Mouse (Mus musculus): ENCODE results near the gene Fam160b1.

The Fam160b1 gene

DNA sequence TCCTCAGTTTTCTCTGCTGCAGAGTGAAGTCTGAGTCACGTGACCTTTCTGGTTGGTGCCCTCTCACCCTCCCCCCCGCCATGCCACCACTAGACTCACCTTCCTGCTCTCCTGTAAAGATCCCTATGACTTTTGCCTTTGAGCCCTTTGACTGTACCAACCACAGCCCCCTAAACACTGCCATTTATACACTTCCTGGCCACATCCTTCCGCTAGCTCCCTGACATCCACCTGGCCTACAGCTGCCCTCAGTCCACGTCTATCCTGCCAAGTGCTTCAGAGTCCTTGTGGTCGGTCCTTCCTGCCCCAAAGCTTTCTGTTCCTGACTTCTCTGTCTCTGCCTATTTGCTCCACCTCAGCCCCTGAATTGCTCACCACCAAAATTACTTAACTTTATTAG, 16.6 kb upstream of the Fam160b1 start:
- DNase-seq (ENCODE audit: low spot score in 2 of 2) = no peak

GRCm38 (mm10) chr19:57344678-57345077, 15.8 kb upstream of the Fam160b1 start:
- no peak for DNase-seq (ENCODE audit: low spot score in 2 of 2)

DNA sequence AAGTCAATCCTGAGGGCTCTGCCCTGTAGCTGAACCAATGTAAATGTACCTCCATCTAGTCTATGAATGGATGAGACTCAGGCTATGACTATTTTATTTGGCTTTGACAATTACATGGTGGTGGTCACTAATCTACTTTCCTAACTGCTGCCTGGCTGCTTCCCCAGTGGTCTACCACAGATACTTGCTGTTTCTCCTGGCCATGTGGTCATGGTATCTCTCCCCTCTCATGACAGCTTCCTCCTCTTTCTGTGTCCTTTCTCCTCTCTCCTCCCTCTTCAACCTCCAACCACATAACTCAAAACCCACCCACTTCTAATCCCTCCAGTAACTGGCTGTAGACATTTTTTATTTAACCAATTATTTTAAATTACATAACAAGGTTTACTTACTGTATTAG, 11.4 kb upstream of the Fam160b1 start:
- DNase-seq (ENCODE audit: low spot score in 2 of 2) = no peak

DNA sequence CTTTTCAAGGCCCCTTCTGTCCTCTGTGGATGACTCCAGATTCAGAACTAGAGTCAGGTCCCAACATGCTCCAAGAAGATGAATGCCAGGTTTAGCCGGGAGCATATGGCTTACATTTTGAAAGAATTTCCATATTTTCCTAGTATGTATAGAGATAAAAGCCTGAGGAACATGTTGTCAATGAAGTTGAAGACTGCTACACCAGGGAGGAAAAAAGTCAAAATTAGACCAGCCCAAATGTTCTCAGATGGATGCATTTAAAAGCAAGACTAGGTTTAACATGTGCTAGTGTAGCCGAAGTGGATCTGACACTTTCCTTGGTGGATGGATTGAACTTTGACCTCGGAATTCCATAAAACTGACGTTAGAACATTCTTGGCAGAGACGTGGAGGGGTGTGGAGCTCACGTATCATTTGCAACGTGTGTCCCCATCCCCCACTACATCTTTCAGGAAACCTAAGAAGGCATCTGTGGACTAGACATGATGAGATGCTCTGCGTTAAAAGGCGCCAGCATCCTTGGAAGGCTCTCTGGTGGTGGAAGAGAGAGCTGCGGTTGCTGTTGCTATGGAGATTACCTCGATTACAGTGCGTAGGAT, 8.0 kb upstream of the Fam160b1 start:
- DNase-seq (ENCODE audit: low spot score in 2 of 2) = no peak

DNA sequence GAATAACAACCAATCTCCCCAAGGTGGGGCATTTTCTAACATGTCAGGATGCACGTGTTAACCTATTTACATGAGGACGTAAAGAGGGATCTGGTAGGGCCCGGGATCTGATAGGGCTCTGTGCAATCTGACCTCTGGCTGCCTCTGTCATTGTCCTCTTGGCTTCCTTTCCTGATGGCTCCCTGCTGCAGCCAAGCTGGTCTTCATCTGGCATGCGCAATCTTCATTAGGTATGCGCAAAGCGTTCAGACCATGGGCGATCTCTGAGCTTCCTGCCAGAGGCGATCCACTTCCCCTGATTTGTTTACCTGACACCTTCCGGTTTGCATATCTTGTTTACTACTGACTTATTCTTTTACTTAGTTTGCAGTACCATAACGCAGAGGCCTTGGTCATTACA, 7.3 kb upstream of the Fam160b1 start:
- DNase-seq (ENCODE audit: low spot score in 2 of 2) = no peak

GRCm38 (mm10) chr19:57354050-57354449, 6.4 kb upstream of the Fam160b1 start:
- no peak for DNase-seq (ENCODE audit: low spot score in 2 of 2)

DNA sequence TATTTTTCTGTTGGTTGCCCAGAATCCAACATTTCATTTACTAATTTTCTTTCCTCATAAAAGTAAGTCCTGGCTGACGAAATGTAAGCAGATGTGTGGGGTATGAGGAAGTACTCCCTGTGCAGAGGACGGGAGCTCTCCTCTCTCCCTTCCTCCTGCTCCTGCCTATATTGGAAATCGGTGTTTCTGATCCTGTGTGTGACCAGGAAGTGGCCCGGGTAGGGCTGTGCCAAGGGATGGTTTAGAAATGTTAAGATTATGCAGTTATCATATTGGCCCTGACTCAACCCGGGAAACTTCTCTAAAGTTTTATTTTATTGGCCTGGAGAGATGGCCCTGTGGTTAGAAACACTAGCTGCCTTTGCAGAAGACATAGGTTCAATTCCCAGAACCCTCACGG, 5.8 kb upstream of the Fam160b1 start:
- DNase-seq (ENCODE audit: low spot score in 2 of 2) = no peak

- DNase-seq (ENCODE audit: low spot score in 2 of 2) = peak in 1 of 2 experiments; percentile 32
Measured at GRCm38 (mm10) chr19:57355451-57356251, 4.8 kb upstream of the Fam160b1 start.

DNA sequence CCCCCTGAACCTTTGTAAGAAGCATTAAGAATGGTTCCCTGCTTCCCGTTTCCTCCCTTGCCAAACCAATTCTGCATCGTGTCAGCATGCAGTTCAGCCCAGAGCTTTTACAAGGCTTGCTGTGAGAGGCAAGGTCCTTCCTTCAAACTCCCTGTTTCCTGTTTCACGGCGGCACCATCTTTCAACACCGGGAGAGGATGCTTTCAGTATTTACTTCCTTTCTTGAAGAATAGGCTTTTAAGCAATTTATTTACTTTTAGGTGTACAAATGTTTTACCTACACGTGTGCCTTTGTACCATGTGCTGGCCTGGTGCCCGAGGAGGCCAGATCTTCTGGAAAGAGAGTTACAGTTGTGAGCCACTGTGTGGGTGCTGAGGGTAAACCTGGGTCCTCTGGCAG, 4.2 kb upstream of the Fam160b1 start:
- no peak for DNase-seq (ENCODE audit: low spot score in 2 of 2)

GRCm38 (mm10) chr19:57357244-57357643, 3.2 kb upstream of the Fam160b1 start:
- DNase-seq (ENCODE audit: low spot score in 2 of 2) = no peak

DNA sequence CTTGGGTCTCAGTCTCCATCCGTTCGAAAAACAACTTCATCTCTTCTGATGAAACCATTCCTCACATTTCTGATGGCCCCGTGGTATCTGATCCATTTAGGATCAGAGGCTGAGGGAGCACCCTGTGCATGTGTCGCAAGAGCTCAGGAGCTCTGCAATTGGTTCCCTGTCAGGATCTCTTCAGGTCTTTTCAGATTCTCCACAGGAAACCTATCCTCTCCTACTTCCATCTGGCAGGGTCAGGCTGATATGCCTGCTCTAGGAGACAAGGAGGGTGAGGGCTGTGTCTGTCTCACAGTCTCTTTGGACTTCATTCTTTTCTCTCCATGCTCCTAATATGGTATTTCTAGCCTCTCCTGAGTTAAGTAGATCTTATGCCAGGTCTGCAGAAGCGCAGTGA, 2.7 kb upstream of the Fam160b1 start:
- no peak for DNase-seq (ENCODE audit: low spot score in 2 of 2)

DNA sequence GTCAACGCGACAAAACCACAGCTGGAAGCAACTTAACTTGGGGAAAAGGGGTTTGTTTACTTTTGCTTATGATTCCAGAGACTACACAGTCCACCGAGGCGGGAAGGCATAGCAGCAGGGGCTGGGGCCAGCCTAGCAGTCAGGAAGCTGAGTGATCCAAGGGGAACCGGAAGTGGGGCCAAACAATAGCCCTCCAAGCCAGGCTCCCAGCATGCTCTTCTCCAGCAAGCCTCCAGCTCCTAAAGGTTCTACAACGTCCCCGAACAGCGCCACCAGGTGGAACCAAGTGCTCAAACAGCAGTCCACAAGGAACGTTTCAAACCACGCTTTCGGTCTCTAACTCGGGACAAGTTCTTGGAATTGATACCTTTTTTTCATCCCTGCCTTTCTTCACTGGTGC, 2.2 kb upstream of the Fam160b1 start:
- peak; percentile 70 to 82 for DNase-seq (ENCODE audit: low spot score in 2 of 2)

- DNase-seq (ENCODE audit: low spot score in 2 of 2) = no peak
Measured at GRCm38 (mm10) chr19:57358836-57359598, 1.5 kb upstream of the Fam160b1 start.

DNA sequence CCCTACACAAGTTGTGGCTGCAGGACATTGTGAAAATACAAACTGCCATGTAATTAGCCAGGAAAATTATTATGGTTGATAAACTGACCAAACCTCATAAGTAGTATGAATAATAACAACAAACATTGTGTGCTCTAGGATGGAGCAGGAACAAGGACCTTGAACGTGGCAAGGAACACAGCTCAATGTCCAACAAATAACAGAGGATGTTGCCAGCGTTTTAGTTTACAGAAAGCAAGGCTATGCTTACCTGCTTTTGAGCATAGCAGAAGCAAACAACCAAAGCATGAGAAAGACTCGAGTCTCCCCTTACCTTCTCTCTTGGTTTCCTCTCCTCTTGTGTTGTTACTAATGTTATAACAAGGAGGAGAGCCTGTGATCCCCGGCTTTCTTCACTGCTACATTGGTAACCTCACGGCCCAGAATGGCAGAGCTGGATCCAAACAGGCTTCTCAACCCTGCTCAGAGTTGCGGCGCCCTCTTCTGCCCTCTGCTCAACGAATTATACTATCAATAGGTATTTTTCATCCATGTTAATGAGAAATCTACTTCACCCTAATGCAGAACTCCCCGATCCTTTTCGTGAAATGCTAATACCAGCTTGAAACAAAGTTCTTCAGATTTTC, 666 bp upstream of the Fam160b1 start:
- peak in 1 of 2 experiments; percentile 20 for DNase-seq (ENCODE audit: low spot score in 2 of 2)

- peak in 1 of 2 experiments; percentile 48 for DNase-seq (ENCODE audit: low spot score in 2 of 2)
Measured at GRCm38 (mm10) chr19:57361131-57361938, 855 bp downstream of the Fam160b1 start.

GRCm38 (mm10) chr19:57361939-57362307, 1.4 kb downstream of the Fam160b1 start:
- DNase-seq (ENCODE audit: low spot score in 2 of 2) = no peak

DNA sequence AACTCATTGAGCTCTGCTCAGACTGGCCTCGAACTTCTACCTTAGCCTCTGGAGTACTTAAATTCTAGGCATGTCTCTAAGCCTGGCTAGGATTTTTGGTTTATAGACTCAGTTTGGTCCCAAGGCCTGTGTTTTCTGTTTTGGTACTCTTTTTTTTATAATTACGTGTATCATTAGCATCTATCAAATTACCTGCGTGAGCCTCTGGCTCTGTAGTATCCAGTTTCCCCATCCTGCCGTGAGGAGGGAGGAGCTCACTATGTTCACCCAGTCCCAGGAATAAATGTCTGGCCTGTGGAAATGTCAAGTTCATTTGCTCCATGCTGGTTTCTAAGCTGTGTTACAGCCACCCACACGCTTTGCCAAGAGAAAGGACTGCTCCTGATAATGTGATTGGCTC, 2.1 kb downstream of the Fam160b1 start:
- DNase-seq (ENCODE audit: low spot score in 2 of 2) = no peak

DNA sequence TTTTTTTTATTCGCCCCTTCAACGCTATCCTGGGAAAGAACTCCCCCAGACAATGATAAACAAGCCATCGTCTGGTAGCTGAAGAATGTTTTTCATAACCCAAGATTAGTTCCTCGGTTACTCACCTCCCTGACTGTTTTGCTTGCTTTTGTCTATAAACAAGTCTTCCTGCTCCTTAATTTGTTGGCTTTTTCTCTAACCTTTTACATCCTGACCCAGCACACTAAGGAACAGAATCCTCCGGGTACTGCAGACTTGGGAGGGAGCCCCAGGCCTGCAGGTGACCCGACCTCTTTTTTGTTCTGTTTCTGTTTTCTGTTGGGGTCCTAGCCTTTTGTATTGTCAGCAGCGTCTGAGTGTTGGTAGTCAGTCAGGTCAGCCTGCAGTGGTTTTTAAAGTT, 2.6 kb downstream of the Fam160b1 start:
- no peak for DNase-seq (ENCODE audit: low spot score in 2 of 2)

GRCm38 (mm10) chr19:57363538-57363937, 3.1 kb downstream of the Fam160b1 start:
- no peak for DNase-seq (ENCODE audit: low spot score in 2 of 2)

GRCm38 (mm10) chr19:57364942-57365673, 4.6 kb downstream of the Fam160b1 start:
- no peak for DNase-seq (ENCODE audit: low spot score in 2 of 2)

- DNase-seq (ENCODE audit: low spot score in 2 of 2) = no peak
Measured at GRCm38 (mm10) chr19:57366007-57366406, 5.5 kb downstream of the Fam160b1 start.

Data from spleen, postnatal 14 days (tissue).